In the genomic region with DNA sequence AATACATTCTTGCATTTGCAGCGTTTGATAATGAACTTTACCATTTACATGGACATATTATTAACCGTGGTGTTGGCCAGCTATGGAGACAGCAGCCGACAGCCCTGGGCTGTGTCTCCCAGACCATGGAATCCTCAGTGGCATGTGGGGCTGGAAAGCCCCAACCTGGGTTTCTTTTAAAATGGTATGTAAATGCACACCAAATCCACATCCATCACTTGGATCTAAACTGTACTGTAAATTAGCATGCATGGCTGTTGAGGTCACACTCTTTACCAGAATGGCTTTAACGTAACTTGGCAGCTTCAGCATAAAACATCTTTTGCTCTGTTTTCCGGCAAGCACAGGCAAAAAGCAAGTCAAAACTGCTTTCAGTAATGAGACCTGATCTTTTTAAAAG, we compare ENCODE assay signal across 27 mouse cellular contexts.
"Had no signal": no experiment of that assay in that cellular context is flagged by ENCODE, and none has a peak within 500 bp of the region (broad histone marks: within the 10 kb centered on the region; RNA-seq: fewer than 3 reads in every experiment).

No protein-coding gene starts in this region.

- H3K4me1 ChIP-seq: liver, embryonic 15.5 days; lung, embryonic 15.5 days; megakaryocyte, embryonic 14.5 days had no signal

- ATAC-seq: midbrain, embryonic 13.5 days; midbrain, embryonic 16.5 days had no signal

- H3K4me3 ChIP-seq: kidney, embryonic 15.5 days; left cerebral cortex, adult 2 months; limb, embryonic 15.5 days; liver, embryonic 15.5 days; lung, embryonic 15.5 days; megakaryocyte, embryonic 14.5 days; midbrain, embryonic 10.5 days; midbrain, embryonic 13.5 days; myocyte; neural tube, embryonic 13.5 days had no signal

- H3K9ac ChIP-seq: kidney, embryonic 15.5 days; limb, embryonic 15.5 days; liver, embryonic 15.5 days; lung, embryonic 15.5 days; midbrain, embryonic 13.5 days; neural tube, embryonic 13.5 days had no signal

- H3K9me3 ChIP-seq: kidney, embryonic 15.5 days; limb, embryonic 15.5 days; liver, embryonic 15.5 days; lung, embryonic 15.5 days; midbrain, embryonic 10.5 days; midbrain, embryonic 13.5 days; neural tube, embryonic 13.5 days had no signal

- H3K27ac ChIP-seq: kidney, embryonic 15.5 days; left cerebral cortex, adult 2 months; limb, embryonic 15.5 days; liver, embryonic 15.5 days; lung, embryonic 15.5 days; midbrain, embryonic 10.5 days; midbrain, embryonic 13.5 days; neural tube, embryonic 13.5 days had no signal

- H3K4me2 ChIP-seq: kidney, embryonic 15.5 days; limb, embryonic 15.5 days; liver, embryonic 11.5 days; liver, embryonic 15.5 days; lung, embryonic 15.5 days; midbrain, embryonic 13.5 days; neural tube, embryonic 13.5 days had no signal

- H3K36me3 ChIP-seq: kidney, embryonic 15.5 days; limb, embryonic 15.5 days; liver, embryonic 15.5 days; lung, embryonic 15.5 days; midbrain, embryonic 13.5 days; neural tube, embryonic 13.5 days had no signal

- H3K27me3 ChIP-seq: kidney, embryonic 15.5 days; limb, embryonic 15.5 days; liver, embryonic 15.5 days; lung, embryonic 15.5 days; megakaryocyte, embryonic 14.5 days; midbrain, embryonic 13.5 days; neural tube, embryonic 13.5 days had no signal

- DNase-seq: kidney, adult 11 months; kidney, adult 8-10 months; kidney, postnatal 10 days; kidney, postnatal 36 days; layer of hippocampus, postnatal 36 days; left cerebral cortex, postnatal 4 days; lung, adult 18-20 months; lung, postnatal 10 days; lung, postnatal 36 days; retina, postnatal 1 day; right cerebral cortex, postnatal 25 days; spleen, adult 18-20 months; thymus, adult 2 months; thymus, postnatal 14 days; thymus, postnatal 4 days had no signal
